Mouse (Mus musculus): ENCODE measurements around the gene Mier1. TPM values are rescaled to one million over a fixed set of nuclear protein-coding genes. Genes with fewer than 3 reads are reported as not detected.
A peak's percentile ranks its signal among the peaks of the same experiment; 100 is the strongest.

The Mier1 gene
- 42.3 and 78.0 TPM in 2 replicates for polyA plus RNA-seq (2011; ENCODE audit: insufficient read depth, insufficient read length, low replicate concordance, missing spikeins)

DNA sequence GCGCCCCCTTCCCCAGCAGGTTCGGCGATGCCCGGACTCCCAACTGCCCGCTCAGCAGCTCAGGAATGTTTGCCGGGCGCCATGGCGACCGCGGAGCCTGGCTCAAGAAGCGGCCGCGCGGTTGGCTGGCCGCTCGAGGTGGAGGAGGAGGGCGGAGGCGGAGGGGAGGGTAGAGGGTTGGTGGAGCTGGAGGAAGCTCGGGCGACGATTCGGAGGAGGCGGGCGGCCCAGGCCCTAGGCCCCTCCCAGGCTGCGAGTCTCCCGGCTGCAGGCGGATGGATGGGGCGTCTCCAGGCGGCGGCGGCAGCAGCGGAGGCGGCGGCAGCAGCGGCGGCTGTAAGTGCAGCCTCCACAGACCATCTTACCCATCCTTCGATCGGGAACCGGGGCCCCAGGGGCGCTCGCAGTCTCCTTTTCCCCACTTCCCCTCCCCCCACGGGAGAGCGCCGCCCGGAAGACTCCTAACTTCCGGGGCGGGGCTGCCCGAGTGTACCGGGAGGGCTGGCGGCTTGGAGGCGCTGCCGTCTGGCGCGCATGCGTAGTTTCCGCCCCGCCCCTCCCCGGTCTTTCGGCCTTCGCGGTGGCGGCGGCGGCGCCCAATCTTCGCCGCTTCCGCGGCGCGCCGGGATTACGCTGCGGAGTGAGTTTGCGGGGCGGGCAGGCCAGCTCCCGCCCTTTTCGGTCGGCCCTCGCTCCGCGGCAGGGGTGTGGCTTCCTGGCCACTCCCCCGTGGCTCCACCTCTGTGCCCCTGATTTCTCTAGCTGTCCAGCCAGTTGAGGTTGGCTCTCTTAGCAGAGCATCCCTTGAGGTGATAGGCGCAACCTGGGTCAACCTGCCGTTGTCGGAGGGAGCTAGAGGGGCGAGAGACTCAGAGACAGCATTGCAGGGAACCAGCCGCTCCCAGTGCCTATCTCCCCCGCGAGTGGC lies at the start of gene Mier1, which contains the start of gene Wdr78:
Gene Mier1 (plus strand): TSS at position 207 of the 928 bp plus-strand sequence.
Gene Wdr78 (minus strand): TSS at position 372 of the 928 bp plus-strand sequence.
- Histone ChIP-seq H3K4me1 (ENCODE audit: control insufficient read depth, insufficient read depth, low read length) (peaks cover 3% of the 10 kb centered on the region), H3K27ac (ENCODE audit: control insufficient read depth, insufficient read depth, low read depth, low read length, poor library complexity) (peak within 1 kb of the TSS; percentile 99), H3K4me3 (replicated peaks; ENCODE audit: control insufficient read depth, low read depth, low read length) (peak within 1 kb of the TSS; percentile 97)
- WGBS = under 1% methylated on average over 86 of the region's 90 CpGs
- peak; percentile 68; the same call in 1 of the 2 replicates for TF ChIP-seq POLR2A (IDR thresholded peaks at IDR 0.05; ENCODE audit: borderline replicate concordance, control insufficient read depth, low read depth, low read length)
- no peak for TF ChIP-seq CTCF (IDR thresholded peaks at IDR 0.05; ENCODE audit: control insufficient read depth, insufficient read depth, low read length)

GRCm38 (mm10) chr4:103064421-103064820 lies 49.8 kb upstream of the Mier1 start:
- TF ChIP-seq CTCF (IDR thresholded peaks at IDR 0.05; ENCODE audit: control insufficient read depth, insufficient read depth, low read length) (no peak), POLR2A (IDR thresholded peaks at IDR 0.05; ENCODE audit: borderline replicate concordance, control insufficient read depth, low read depth, low read length) (no peak)
- 79% methylated on average over 2 of the region's 2 CpGs for WGBS
- no peak overlapping the region for H3K27ac ChIP-seq (ENCODE audit: control insufficient read depth, insufficient read depth, low read depth, low read length, poor library complexity)

DNA sequence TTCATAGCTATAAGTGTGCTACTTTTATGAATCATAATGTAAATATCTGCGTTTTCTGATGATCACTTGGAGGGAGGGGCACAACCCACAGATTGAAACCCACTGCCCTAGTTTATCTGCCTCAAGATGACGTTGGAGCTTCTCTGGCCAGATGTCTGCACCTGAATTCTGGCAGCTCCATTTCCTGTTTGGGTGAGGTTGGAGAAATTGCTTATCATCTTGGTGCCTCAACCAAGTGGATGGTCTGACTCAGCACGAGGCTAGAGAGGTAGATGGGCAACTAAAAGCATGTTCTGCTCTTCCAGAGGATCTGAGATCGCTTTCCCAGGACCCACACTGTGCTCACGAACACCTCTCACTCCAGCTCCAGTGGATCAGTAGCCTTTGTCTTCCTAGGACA lies 49.2 kb upstream of the Mier1 start:
- H3K4me3 ChIP-seq (replicated peaks; ENCODE audit: control insufficient read depth, low read depth, low read length) = no peak overlapping the region
- H3K4me1 ChIP-seq (ENCODE audit: control insufficient read depth, insufficient read depth, low read length) = no peaks in the 10 kb centered on the region
- TF ChIP-seq POLR2A (IDR thresholded peaks at IDR 0.05; ENCODE audit: borderline replicate concordance, control insufficient read depth, low read depth, low read length) (no peak), CTCF (IDR thresholded peaks at IDR 0.05; ENCODE audit: control insufficient read depth, insufficient read depth, low read length) (no peak)
- no peak overlapping the region for H3K27ac ChIP-seq (ENCODE audit: control insufficient read depth, insufficient read depth, low read depth, low read length, poor library complexity)
- 44% methylated on average over 5 of the region's 5 CpGs for WGBS

More at GRCm38 (mm10) chr4:103064421-103064820, 49.8 kb upstream of the Mier1 start:
- Histone ChIP-seq H3K4me1 (ENCODE audit: control insufficient read depth, insufficient read depth, low read length) (no peaks in the 10 kb centered on the region), H3K4me3 (replicated peaks; ENCODE audit: control insufficient read depth, low read depth, low read length) (no peak overlapping the region)

DNA sequence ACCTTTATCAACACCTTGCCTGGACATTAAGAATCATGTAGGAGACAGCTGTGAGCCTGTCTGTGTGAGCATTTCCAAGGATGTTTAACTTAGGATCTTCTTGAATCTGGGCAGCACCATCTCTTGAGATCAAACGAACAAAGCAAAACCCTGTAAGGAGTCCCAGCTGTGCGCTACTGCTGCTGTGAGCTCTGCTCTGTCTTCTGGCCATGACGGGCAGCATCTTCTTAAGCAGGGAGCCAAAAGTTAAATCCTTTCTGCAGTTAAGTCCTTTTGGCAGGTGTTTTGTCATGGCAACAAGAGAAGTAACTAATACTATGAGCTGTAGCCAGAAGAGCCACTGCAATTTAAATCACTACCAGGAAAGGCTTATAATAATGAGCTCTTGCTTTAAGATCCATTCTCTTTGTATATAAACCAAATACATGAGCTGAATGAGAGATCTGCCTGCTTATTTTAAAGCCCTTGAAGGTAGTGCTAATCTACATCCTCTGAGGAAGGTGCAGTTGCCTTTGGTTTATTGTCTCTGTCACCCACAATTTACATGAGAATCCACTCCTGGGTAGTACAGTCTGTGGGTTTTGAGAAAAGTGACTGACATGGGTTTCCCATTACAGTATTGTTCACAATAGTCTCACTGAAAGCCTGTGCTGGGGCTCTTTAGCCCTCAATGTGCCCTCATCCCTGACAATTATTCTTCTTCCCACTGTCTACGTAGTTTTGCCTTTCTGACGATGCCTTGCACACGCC lies 46.1 kb upstream of the Mier1 start:
- Histone ChIP-seq H3K4me3 (replicated peaks; ENCODE audit: control insufficient read depth, low read depth, low read length) (no peak overlapping the region), H3K27ac (ENCODE audit: control insufficient read depth, insufficient read depth, low read depth, low read length, poor library complexity) (no peak overlapping the region), H3K4me1 (ENCODE audit: control insufficient read depth, insufficient read depth, low read length) (no peaks in the 10 kb centered on the region)
- WGBS = 88% methylated on average over 6 of the region's 6 CpGs
- TF ChIP-seq POLR2A (IDR thresholded peaks at IDR 0.05; ENCODE audit: borderline replicate concordance, control insufficient read depth, low read depth, low read length) (no peak), CTCF (IDR thresholded peaks at IDR 0.05; ENCODE audit: control insufficient read depth, insufficient read depth, low read length) (no peak)

GRCm38 (mm10) chr4:103070631-103071030 lies 43.6 kb upstream of the Mier1 start:
- 84% methylated on average over 3 of the region's 3 CpGs for WGBS
- Histone ChIP-seq H3K4me3 (replicated peaks; ENCODE audit: control insufficient read depth, low read depth, low read length) (no peak overlapping the region), H3K27ac (ENCODE audit: control insufficient read depth, insufficient read depth, low read depth, low read length, poor library complexity) (no peak overlapping the region), H3K4me1 (ENCODE audit: control insufficient read depth, insufficient read depth, low read length) (no peaks in the 10 kb centered on the region)
- TF ChIP-seq CTCF (IDR thresholded peaks at IDR 0.05; ENCODE audit: control insufficient read depth, insufficient read depth, low read length) (no peak), POLR2A (IDR thresholded peaks at IDR 0.05; ENCODE audit: borderline replicate concordance, control insufficient read depth, low read depth, low read length) (no peak)

GRCm38 (mm10) chr4:103085237-103085636 lies 29.0 kb upstream of the Mier1 start:
- H3K4me1 ChIP-seq (ENCODE audit: control insufficient read depth, insufficient read depth, low read length) = no peaks in the 10 kb centered on the region
- no peak overlapping the region for H3K27ac ChIP-seq (ENCODE audit: control insufficient read depth, insufficient read depth, low read depth, low read length, poor library complexity)
- no peak overlapping the region for H3K4me3 ChIP-seq (replicated peaks; ENCODE audit: control insufficient read depth, low read depth, low read length)
- 88% methylated on average over 5 of the region's 5 CpGs for WGBS
- TF ChIP-seq POLR2A (IDR thresholded peaks at IDR 0.05; ENCODE audit: borderline replicate concordance, control insufficient read depth, low read depth, low read length) (no peak), CTCF (IDR thresholded peaks at IDR 0.05; ENCODE audit: control insufficient read depth, insufficient read depth, low read length) (peak; percentile 12; the same call in 1 of the 2 replicates)

DNA sequence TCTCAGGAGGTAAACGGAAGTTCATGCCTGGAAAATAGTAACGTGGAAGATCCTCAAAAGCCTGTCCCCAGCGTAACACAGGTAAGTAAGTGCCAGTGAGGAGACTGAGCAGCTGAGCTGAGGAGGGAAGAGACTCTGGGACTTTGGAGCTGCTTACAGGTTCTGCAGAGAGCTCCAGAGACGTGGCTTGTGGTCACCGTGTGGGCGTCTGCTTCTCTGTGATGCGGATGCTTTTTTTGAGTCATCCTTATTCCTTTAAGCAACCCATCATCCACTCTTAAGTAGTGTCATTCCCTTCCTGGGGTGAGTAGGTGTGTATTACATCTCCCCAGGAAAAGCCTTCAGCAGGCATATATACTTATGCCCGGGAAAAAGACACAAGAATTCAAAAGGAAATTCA lies 18.3 kb upstream of the Mier1 start:
- Histone ChIP-seq H3K4me3 (replicated peaks; ENCODE audit: control insufficient read depth, low read depth, low read length) (no peak overlapping the region), H3K27ac (ENCODE audit: control insufficient read depth, insufficient read depth, low read depth, low read length, poor library complexity) (no peak overlapping the region), H3K4me1 (ENCODE audit: control insufficient read depth, insufficient read depth, low read length) (no peaks in the 10 kb centered on the region)
- TF ChIP-seq POLR2A (IDR thresholded peaks at IDR 0.05; ENCODE audit: borderline replicate concordance, control insufficient read depth, low read depth, low read length) (no peak), CTCF (IDR thresholded peaks at IDR 0.05; ENCODE audit: control insufficient read depth, insufficient read depth, low read length) (no peak)
- 79% methylated on average over 8 of the region's 8 CpGs for WGBS

- 82% methylated on average over 5 of the region's 5 CpGs for WGBS
Observed at GRCm38 (mm10) chr4:103098532-103098931, 15.7 kb upstream of the Mier1 start.

More at GRCm38 (mm10) chr4:103098532-103098931, 15.7 kb upstream of the Mier1 start:
- no peaks in the 10 kb centered on the region; the same call in 1 of the 2 replicates for H3K4me1 ChIP-seq (ENCODE audit: control insufficient read depth, insufficient read depth, low read length)
- H3K27ac ChIP-seq (ENCODE audit: control insufficient read depth, insufficient read depth, low read depth, low read length, poor library complexity) = no peak overlapping the region
- no peak overlapping the region for H3K4me3 ChIP-seq (replicated peaks; ENCODE audit: control insufficient read depth, low read depth, low read length)
- TF ChIP-seq POLR2A (IDR thresholded peaks at IDR 0.05; ENCODE audit: borderline replicate concordance, control insufficient read depth, low read depth, low read length) (no peak), CTCF (IDR thresholded peaks at IDR 0.05; ENCODE audit: control insufficient read depth, insufficient read depth, low read length) (no peak)
